Comparison of ENCODE assay signal across 20 mouse cellular contexts in the genomic region with DNA sequence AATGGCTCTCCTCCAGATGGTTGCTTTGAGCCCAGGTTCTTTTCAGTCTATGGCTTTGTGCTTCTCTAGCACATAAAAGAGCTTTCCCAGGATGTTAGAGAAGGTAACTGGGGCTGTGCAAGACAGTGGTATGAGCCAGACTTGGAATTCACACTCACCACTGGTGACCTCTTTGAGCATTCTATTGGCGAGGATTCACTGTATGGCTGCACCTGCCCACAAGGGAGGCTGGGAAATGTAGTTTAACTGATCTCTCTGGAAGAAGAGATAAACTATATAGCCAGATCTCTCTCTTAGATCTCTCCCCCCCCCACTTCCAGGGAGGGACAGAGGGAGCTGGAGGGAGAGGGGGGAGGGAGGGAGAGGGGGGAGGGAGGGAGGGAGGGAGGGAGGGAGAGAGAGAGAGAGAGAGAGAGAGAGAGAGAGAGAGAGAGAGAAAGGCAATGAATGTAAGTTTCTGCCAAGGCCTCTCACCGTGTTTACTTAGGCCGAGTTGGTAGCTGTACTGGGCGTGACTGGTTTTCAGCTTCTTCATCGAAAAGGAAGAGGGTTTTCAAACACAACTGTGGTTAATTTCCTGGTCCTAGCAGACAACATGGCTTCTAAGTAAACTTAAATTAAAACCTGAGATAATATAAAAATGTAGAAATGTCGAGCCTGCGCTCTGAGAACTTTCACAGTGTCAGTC. TPM values are rescaled to one million over a fixed set of nuclear protein-coding genes. Genes with fewer than 3 reads are reported as not detected.
DNase-seq lines count a peak whose midpoint lies in the region; ATAC-seq and TF ChIP-seq lines count a peak whose summit lies in the region.
"Had no signal": no experiment of that assay in that cellular context is flagged by ENCODE, and none has a peak within 500 bp of the region (broad histone marks: within the 10 kb centered on the region; RNA-seq: fewer than 3 reads in every experiment).

No protein-coding gene starts in this region.

- no peak overlapping the region for H3K27ac ChIP-seq in intestine, postnatal 0 days (ENCODE audit: low read depth, low read length)
- no peak overlapping the region for H3K27ac ChIP-seq in stomach, embryonic 15.5 days
- H3K27ac ChIP-seq: embryonic facial prominence, embryonic 12.5 days; heart, embryonic 15.5 days; hindbrain, embryonic 10.5 days; layer of hippocampus, adult 2 months; limb, embryonic 15.5 days had no signal

- no peak overlapping the region for H3K9ac ChIP-seq in intestine, postnatal 0 days (ENCODE audit: low read depth, low read length)
- H3K9ac ChIP-seq in stomach, embryonic 15.5 days, result no peak overlapping the region
- H3K9ac ChIP-seq: embryonic facial prominence, embryonic 12.5 days; heart, embryonic 15.5 days; limb, embryonic 15.5 days had no signal

- 24% methylated on average over 7 of the region's 7 CpGs for WGBS in intestine, postnatal 0 days
- WGBS in stomach, embryonic 15.5 days, result 44% methylated on average over 7 of the region's 7 CpGs

- no peaks in the 10 kb centered on the region for H3K36me3 ChIP-seq in megakaryocyte, embryonic 14.5 days (replicated peaks; ENCODE audit: low read length)
- H3K36me3 ChIP-seq in G1E (replicated peaks), result no peaks in the 10 kb centered on the region
- H3K36me3 ChIP-seq in intestine, postnatal 0 days (ENCODE audit: control insufficient read depth, insufficient read depth), result no peaks in the 10 kb centered on the region
- no peaks in the 10 kb centered on the region for H3K36me3 ChIP-seq in stomach, embryonic 15.5 days
- H3K36me3 ChIP-seq: embryonic facial prominence, embryonic 12.5 days; heart, embryonic 15.5 days; hindbrain, embryonic 10.5 days; limb, embryonic 15.5 days had no signal

- H3K4me2 ChIP-seq in intestine, postnatal 0 days (replicated peaks; ENCODE audit: low read depth), result no peak overlapping the region
- no peak overlapping the region for H3K4me2 ChIP-seq in stomach, embryonic 15.5 days
- H3K4me2 ChIP-seq: embryonic facial prominence, embryonic 12.5 days; heart, embryonic 15.5 days; limb, embryonic 15.5 days; midbrain, embryonic 11.5 days had no signal

- no peak for TF ChIP-seq CTCF in G1E (IDR thresholded peaks at IDR 0.05; ENCODE audit: low read depth, low read length)
- TF ChIP-seq CTCF in intestine, postnatal 0 days (IDR thresholded peaks at IDR 0.05; ENCODE audit: low read depth), result no peak

- peak overlapping the region; percentile 65 for H3K4me3 ChIP-seq in megakaryocyte, embryonic 14.5 days (replicated peaks)
- no peak overlapping the region; the same call in 1 of the 2 replicates for H3K4me3 ChIP-seq in G1E (ENCODE audit: low read depth, low read length)
- H3K4me3 ChIP-seq in intestine, postnatal 0 days (ENCODE audit: low read depth, low read length), result no peak overlapping the region
- no peak overlapping the region for H3K4me3 ChIP-seq in stomach, embryonic 15.5 days (replicated peaks)
- H3K4me3 ChIP-seq: embryonic facial prominence, embryonic 12.5 days; heart, embryonic 15.5 days; hindbrain, embryonic 10.5 days; layer of hippocampus, adult 2 months; limb, embryonic 15.5 days; myocyte had no signal

- ATAC-seq in megakaryocyte, adult 5-6 weeks (ENCODE audit: poor library complexity, severe bottlenecking), result no peak
- peak; percentile 61 for ATAC-seq in G1E (ENCODE audit: extremely low read depth, insufficient number of reproducible peaks, low FRiP score, poor library complexity, severe bottlenecking)
- peak; percentile 61; the same call in 1 of the 2 replicates for ATAC-seq in intestine, postnatal 0 days
- ATAC-seq in stomach, embryonic 15.5 days (ENCODE audit: insufficient read depth, low FRiP score, low read depth), result peak; percentile 41
- ATAC-seq: forebrain, embryonic 16.5 days had no signal

- peaks cover 9% of the 10 kb centered on the region for H3K27me3 ChIP-seq in megakaryocyte, embryonic 14.5 days (replicated peaks)
- peaks cover 12% of the 10 kb centered on the region for H3K27me3 ChIP-seq in G1E (ENCODE audit: insufficient read depth, low read length)
- no peaks in the 10 kb centered on the region for H3K27me3 ChIP-seq in intestine, postnatal 0 days (replicated peaks; ENCODE audit: control insufficient read depth, insufficient read depth, low read length)
- H3K27me3 ChIP-seq in stomach, embryonic 15.5 days (replicated peaks), result no peaks in the 10 kb centered on the region
- H3K27me3 ChIP-seq: embryonic facial prominence, embryonic 12.5 days; heart, embryonic 15.5 days; limb, embryonic 15.5 days had no signal

- peaks cover 52% of the 10 kb centered on the region for H3K4me1 ChIP-seq in megakaryocyte, embryonic 14.5 days
- H3K4me1 ChIP-seq in G1E (ENCODE audit: insufficient read depth, low read depth, low read length), result peaks cover 45% of the 10 kb centered on the region
- H3K4me1 ChIP-seq in intestine, postnatal 0 days (replicated peaks; ENCODE audit: control insufficient read depth, insufficient read depth, low read length), result 0 out of 2 replicates have a peak, but pooled peaks cover 8% of the 10 kb centered on the region
- H3K4me1 ChIP-seq in stomach, embryonic 15.5 days, result peaks cover 10% of the 10 kb centered on the region

- peak; percentile 42 for DNase-seq in G1E (ENCODE audit: low spot score)
- DNase-seq in layer of hippocampus, adult 11-12 months (ENCODE audit: low spot score), result no peak
- DNase-seq in neural tube, embryonic 10.5 days (ENCODE audit: extremely low spot score, low spot score), result no peak
- no peak for DNase-seq in urinary bladder, adult 2 months (ENCODE audit: low spot score)
- DNase-seq: adrenal gland, postnatal 10 days; cerebellum, adult 18-20 months; lung, adult 18-20 months; thymus, postnatal 4 days had no signal

- no peaks in the 10 kb centered on the region for H3K9me3 ChIP-seq in megakaryocyte, embryonic 14.5 days
- H3K9me3 ChIP-seq in G1E (replicated peaks), result no peaks in the 10 kb centered on the region
- no peaks in the 10 kb centered on the region for H3K9me3 ChIP-seq in intestine, postnatal 0 days (ENCODE audit: control insufficient read depth)
- H3K9me3 ChIP-seq in stomach, embryonic 15.5 days, result no peaks in the 10 kb centered on the region
- H3K9me3 ChIP-seq: embryonic facial prominence, embryonic 12.5 days; heart, embryonic 15.5 days; hindbrain, embryonic 10.5 days; limb, embryonic 15.5 days had no signal

RNA-seq across cellular contexts. Expression of a gene that starts 16.8 kb away (rescaled TPM):
- polyA plus RNA-seq in megakaryocyte, embryonic 14.5 days (2012; ENCODE audit: insufficient read depth, low replicate concordance), result 149 and 331 TPM in 2 replicates
- total RNA-seq in megakaryocyte, adult 5-6 weeks (2015), result 304 and 326 TPM in 2 replicates
- total RNA-seq in megakaryocyte, adult 5-6 weeks (2017), result 669 and 674 TPM in 2 replicates
- 161 and 189 TPM in 2 replicates for total RNA-seq in G1E (2014; fragmentation: Nextera tagmentation)
- total RNA-seq in G1E (2017), result 177 and 198 TPM in 2 replicates
- polyA plus RNA-seq in G1E (2012), result 503 and 573 TPM in 2 replicates
- 132 and 138 TPM in 2 replicates for polyA plus RNA-seq in intestine, postnatal 0 days (2015; fragmentation: Nextera tagmentation; extraction: Ambion mirVana)
- 311 and 348 TPM in 2 replicates for polyA plus RNA-seq in stomach, embryonic 15.5 days (2015; fragmentation: Nextera tagmentation; extraction: Ambion mirVana)
- polyA plus RNA-seq in urinary bladder, adult 2 months (2012; rRNA removed), result 141 and 146 TPM in 2 replicates

RNA-seq across cellular contexts. Expression of a gene that starts 25.8 kb away (rescaled TPM):
- 3.1 and 6.6 TPM in 2 replicates for polyA plus RNA-seq in megakaryocyte, embryonic 14.5 days (2012; ENCODE audit: insufficient read depth, low replicate concordance)
- 161 and 168 TPM in 2 replicates for total RNA-seq in megakaryocyte, adult 5-6 weeks (2015)
- 230 and 238 TPM in 2 replicates for total RNA-seq in megakaryocyte, adult 5-6 weeks (2017)
- total RNA-seq in G1E (2014; fragmentation: Nextera tagmentation), result not detected in 2 replicates
- 0.06 and 0.16 TPM in 2 replicates for total RNA-seq in G1E (2017)
- polyA plus RNA-seq in G1E (2012), result not detected in 2 replicates
- polyA plus RNA-seq in intestine, postnatal 0 days (2015; fragmentation: Nextera tagmentation; extraction: Ambion mirVana), result 3.3 and 3.4 TPM in 2 replicates
- polyA plus RNA-seq in stomach, embryonic 15.5 days (2015; fragmentation: Nextera tagmentation; extraction: Ambion mirVana), result 4.0 and 5.0 TPM in 2 replicates
- polyA plus RNA-seq in urinary bladder, adult 2 months (2012; rRNA removed), result 1.9 and 3.4 TPM in 2 replicates
- polyA plus RNA-seq: myocyte had no signal
